In genomic region chr12:99628421-99628820, GRCm38 (mm10) we compare ENCODE assay signal across 8 mouse cellular contexts.
DNase-seq lines count a peak whose midpoint lies in the region; ATAC-seq and TF ChIP-seq lines count a peak whose summit lies in the region.

No protein-coding gene starts in this region.

- intact Hi-C loops in heart, postnatal 25 days (cut with DNase I): loop anchor here (5.0 kb wide), 3 partner anchors 204 to 531 kb away; partner anchors contain the start of genes Efcab11 and Tdp1
- intact Hi-C loops in left cerebral cortex, postnatal 36 days (cut with DNase I): no loop called here

- no peak overlapping the region for H3K9ac ChIP-seq in heart, embryonic 11.5 days (ENCODE audit: low read depth, low read length)
- H3K9ac ChIP-seq in hindbrain, embryonic 11.5 days (ENCODE audit: low read depth, low read length): no peak overlapping the region
- peak overlapping the region; percentile 65; the same call in 1 of the 2 replicates for H3K9ac ChIP-seq in midbrain, embryonic 12.5 days (replicated peaks)

- no peak for TF ChIP-seq CTCF in brain, embryonic 14.5 days (IDR thresholded peaks at IDR 0.05; ENCODE audit: borderline replicate concordance, extremely low read depth, insufficient read depth, insufficient read length)

- H3K27ac ChIP-seq in heart, embryonic 11.5 days (ENCODE audit: low read depth, low read length): no peak overlapping the region
- peak overlapping the region; percentile 79; the same call in 1 of the 2 replicates for H3K27ac ChIP-seq in hindbrain, embryonic 11.5 days (ENCODE audit: low read depth, low read length)
- no peak overlapping the region for H3K27ac ChIP-seq in midbrain, embryonic 12.5 days (replicated peaks)

- H3K4me1 ChIP-seq in heart, embryonic 11.5 days (ENCODE audit: control insufficient read depth, insufficient read depth, low read length): peaks cover 2% of the 10 kb centered on the region; the same call in 1 of the 2 replicates
- H3K4me1 ChIP-seq in hindbrain, embryonic 11.5 days (replicated peaks; ENCODE audit: control insufficient read depth, insufficient read depth, low read length): 0 out of 2 replicates have a peak, but pooled peaks cover 4% of the 10 kb centered on the region
- H3K4me1 ChIP-seq in midbrain, embryonic 12.5 days: peaks cover 13% of the 10 kb centered on the region

- no peak for TF ChIP-seq POLR2A in brain, embryonic 14.5 days (IDR thresholded peaks at IDR 0.05; ENCODE audit: borderline replicate concordance, extremely low read depth, insufficient read depth, insufficient read length, poor library complexity, severe bottlenecking)

- 64% methylated on average over 3 of the region's 3 CpGs for WGBS in heart, embryonic 11.5 days (ENCODE audit: insufficient replicate concordance)
- 63% methylated on average over 3 of the region's 3 CpGs for WGBS in hindbrain, embryonic 11.5 days
- WGBS in midbrain, embryonic 12.5 days: 61% methylated on average over 3 of the region's 3 CpGs

- H3K27me3 ChIP-seq in heart, embryonic 11.5 days (ENCODE audit: control insufficient read depth, insufficient read depth, low read length): no peaks in the 10 kb centered on the region
- H3K27me3 ChIP-seq in hindbrain, embryonic 11.5 days (ENCODE audit: control insufficient read depth, insufficient read depth, low read length): no peaks in the 10 kb centered on the region
- peaks cover 1% of the 10 kb centered on the region; the same call in 1 of the 2 replicates for H3K27me3 ChIP-seq in midbrain, embryonic 12.5 days

- H3K9me3 ChIP-seq in heart, embryonic 11.5 days (replicated peaks; ENCODE audit: control insufficient read depth, low read length): no peaks in the 10 kb centered on the region
- H3K9me3 ChIP-seq in hindbrain, embryonic 11.5 days (ENCODE audit: control insufficient read depth, low read length): no peaks in the 10 kb centered on the region
- H3K9me3 ChIP-seq in midbrain, embryonic 12.5 days: no peaks in the 10 kb centered on the region

- H3K36me3 ChIP-seq in heart, embryonic 11.5 days (ENCODE audit: control insufficient read depth, insufficient read depth, low read length): no peaks in the 10 kb centered on the region
- no peaks in the 10 kb centered on the region for H3K36me3 ChIP-seq in hindbrain, embryonic 11.5 days (ENCODE audit: control insufficient read depth, insufficient read depth, low read length)
- H3K36me3 ChIP-seq in midbrain, embryonic 12.5 days: no peaks in the 10 kb centered on the region

- DNase-seq in heart, postnatal 25 days (ENCODE audit: low spot score): no peak
- DNase-seq in brain, embryonic 14.5 days (ENCODE audit: low read depth): peak; percentile 14
- DNase-seq in hindbrain, embryonic 11.5 days (ENCODE audit: low spot score): peak; percentile 30
- DNase-seq in left cerebral cortex, postnatal 36 days (ENCODE audit: low spot score in 2 of 2): no peak
- no peak for DNase-seq in left cerebral cortex, adult 8-10 months (ENCODE audit: low spot score in 2 of 2)

- H3K4me2 ChIP-seq in heart, embryonic 11.5 days: peak overlapping the region; percentile 72
- peak overlapping the region; percentile 58 for H3K4me2 ChIP-seq in hindbrain, embryonic 11.5 days (replicated peaks; ENCODE audit: low read depth, low read length)
- peak overlapping the region; percentile 68 for H3K4me2 ChIP-seq in midbrain, embryonic 12.5 days (replicated peaks)

- no peak overlapping the region; the same call in 1 of the 2 replicates for H3K4me3 ChIP-seq in heart, embryonic 11.5 days (ENCODE audit: low read depth, low read length)
- peak overlapping the region; percentile 60; the same call in 1 of the 2 replicates for H3K4me3 ChIP-seq in hindbrain, embryonic 11.5 days (ENCODE audit: low read depth, low read length)
- H3K4me3 ChIP-seq in midbrain, embryonic 12.5 days: peak overlapping the region; percentile 67; the same call in 1 of the 2 replicates

- no peak for ATAC-seq in heart, embryonic 11.5 days (replicated peaks; ENCODE audit: insufficient number of reproducible peaks, low FRiP score, low TSS enrichment)
- no peak for ATAC-seq in hindbrain, embryonic 11.5 days (ENCODE audit: low FRiP score)
- ATAC-seq in midbrain, embryonic 12.5 days (ENCODE audit: low FRiP score, low read depth): no peak
- ATAC-seq in frontal cortex, adult (ENCODE audit: low TSS enrichment): no peak

Comparison
In these comparisons a context has a peak if more than half of its experiments do, and no peak if none do; other contexts are left out.
1. DNase-seq: peak in brain, embryonic 14.5 days (single experiment) and hindbrain, embryonic 11.5 days (single experiment); none in heart, postnatal 25 days (single experiment), left cerebral cortex, postnatal 36 days (0 of 2) and left cerebral cortex, adult 8-10 months (0 of 2).
2. Peak in every context shown above with its lines, with median percentiles within 50 percentile points of each other: H3K4me2 ChIP-seq.